Mouse (Mus musculus) limb, embryonic 14.5 days (tissue): Measurements from ENCODE around the gene Igdcc4. TPM values are rescaled to one million over a fixed set of nuclear protein-coding genes. Genes with fewer than 3 reads are reported as not detected.

Experiments
- ATAC-seq: fragments of 200-750 bp; cut with Nextera tagmentation; 2 replicates; pipeline ENCODE4 v1.8.0; 2017; ENCODE audit warnings: low read depth, moderate number of reproducible peaks, moderate TSS enrichment; ENCODE audit not compliant: low FRiP score
- DNase-seq: peaks from one replicate; pipeline ENCODE4 v3.0.0-alpha.2; 2015; ENCODE audit warnings: low spot score
- H3K27ac ChIP-seq: fragments of 300-500 bp; sonication (generic); replicated peaks from 2 replicates; pipeline ENCODE4 v1.5.1; 2014; ENCODE audit warnings: low read depth, mild to moderate bottlenecking, low read length, moderate library complexity, mixed read lengths
- H3K27me3 ChIP-seq: fragments of 300-500 bp; sonication (generic); 2 replicates; pipeline ENCODE4 v1.6.1; 2014; ENCODE audit warnings: low read length, mixed read lengths; ENCODE audit not compliant: control insufficient read depth, insufficient read depth
- H3K36me3 ChIP-seq: fragments of 300-500 bp; sonication (generic); 2 replicates; pipeline ENCODE4 v1.6.1; 2014; ENCODE audit warnings: mild to moderate bottlenecking, low read length, moderate library complexity, mixed read lengths; ENCODE audit not compliant: control insufficient read depth, insufficient read depth
- H3K4me1 ChIP-seq: fragments of 300-500 bp; sonication (generic); 2 replicates; pipeline ENCODE4 v1.6.1; 2014; ENCODE audit warnings: antibody characterized with exemption, low read length, mixed read lengths; ENCODE audit not compliant: control insufficient read depth, insufficient read depth
- H3K4me2 ChIP-seq: fragments of 300-500 bp; sonication (generic); replicated peaks from 2 replicates; pipeline ENCODE4 v1.6.1; 2014; ENCODE audit warnings: low read depth, mild to moderate bottlenecking, low read length, moderate library complexity; ENCODE audit not compliant: severe bottlenecking
- H3K4me3 ChIP-seq: fragments of 300-500 bp; sonication (generic); replicated peaks from 2 replicates; pipeline ENCODE4 v1.5.1; 2014; ENCODE audit warnings: low read length
- H3K9ac ChIP-seq: fragments of 300-500 bp; sonication (generic); 2 replicates; pipeline ENCODE4 v1.6.1; 2014; ENCODE audit warnings: mild to moderate bottlenecking, low read depth, low read length, moderate library complexity; ENCODE audit not compliant: severe bottlenecking
- H3K9me3 ChIP-seq: fragments of 300-500 bp; sonication (generic); 2 replicates; pipeline ENCODE4 v1.6.1; 2016; ENCODE audit warnings: low read length; ENCODE audit not compliant: control insufficient read depth
- POLR2A ChIP-seq: fragments of 200-500 bp; IDR thresholded peaks from 2 replicates; pipeline ENCODE4 v1.8.0; 2012; ENCODE audit warnings: inconsistent platforms, mild to moderate bottlenecking, moderate library complexity, borderline replicate concordance; ENCODE audit not compliant: insufficient read depth, insufficient read length; ENCODE audit errors: extremely low read depth
- WGBS: fragments of 180-500 bp; shearing (Covaris S2); extraction: QIAGEN DNeasy Blood & Tissue Kit; methylation state at CpG from one replicate; pipeline ENCODE4 v1.1.7; 2014; 5-methylcytosine and 5-hydroxymethylcytosine counted together
- polyA plus RNA-seq, 2 experiments: library from polyadenylated mRNA; depleted of rRNA in 1 of 2; stranded (reverse) in 1 of 2; unstranded in 1 of 2; fragments of >200 nt; fragmentation: Nextera tagmentation in 1 of 2; extraction: Ambion mirVana in 1 of 2; gene quantifications; 2 replicates each; pipeline versions ENCODE4 v1.2.1 to v1.2.3; 2012 to 2014

The Igdcc4 gene
- polyA plus RNA-seq, 2 experiments, result 47.5 to 71.0 TPM

GRCm38 (mm10) chr9:65085270-65085669 is 16.0 kb upstream of the Igdcc4 start:
- WGBS, result 84% methylated on average over 1 of the region's 1 CpGs
- H3K4me1 ChIP-seq, result no peaks in the 10 kb centered on the region
- H3K9ac ChIP-seq, result no peak overlapping the region
- no peak overlapping the region for H3K4me3 ChIP-seq
- peaks cover 39% of the 10 kb centered on the region for H3K36me3 ChIP-seq
- no peak for TF ChIP-seq POLR2A
- H3K27ac ChIP-seq, result no peak overlapping the region
- no peaks in the 10 kb centered on the region for H3K27me3 ChIP-seq
- DNase-seq, result no peak
- ATAC-seq, result no peak
- no peaks in the 10 kb centered on the region for H3K9me3 ChIP-seq
- no peak overlapping the region for H3K4me2 ChIP-seq

GRCm38 (mm10) chr9:65086801-65087200 is 14.5 kb upstream of the Igdcc4 start:
- Histone ChIP-seq H3K4me2 (no peak overlapping the region), H3K4me1 (0 out of 2 replicates have a peak, but pooled peaks cover 3% of the 10 kb centered on the region), H3K27ac (no peak overlapping the region), H3K27me3 (no peaks in the 10 kb centered on the region), H3K9ac (no peak overlapping the region), H3K36me3 (peaks cover 25% of the 10 kb centered on the region), H3K9me3 (no peaks in the 10 kb centered on the region), H3K4me3 (no peak overlapping the region)
- no peak for TF ChIP-seq POLR2A
- WGBS, result 57% methylated on average over 1 of the region's 1 CpGs
- ATAC-seq (no peak), DNase-seq (no peak)

GRCm38 (mm10) chr9:65087490-65087889 is 13.8 kb upstream of the Igdcc4 start:
- Histone ChIP-seq H3K4me2 (no peak overlapping the region), H3K4me3 (no peak overlapping the region), H3K9me3 (no peaks in the 10 kb centered on the region), H3K9ac (no peak overlapping the region), H3K27me3 (no peaks in the 10 kb centered on the region), H3K36me3 (peaks cover 20% of the 10 kb centered on the region), H3K4me1 (0 out of 2 replicates have a peak, but pooled peaks cover 4% of the 10 kb centered on the region), H3K27ac (no peak overlapping the region)
- no peak for TF ChIP-seq POLR2A
- WGBS, result 22% methylated on average over 5 of the region's 5 CpGs
- DNase-seq (peak; percentile 51), ATAC-seq (no peak)

- no peaks in the 10 kb centered on the region for H3K27me3 ChIP-seq
- peaks cover 9% of the 10 kb centered on the region; the same call in 1 of the 2 replicates for H3K4me1 ChIP-seq
- no peak overlapping the region for H3K4me3 ChIP-seq
- 0 out of 2 replicates have a peak overlapping the region, but pooled peaks have one; percentile 38 for H3K9ac ChIP-seq
- DNase-seq (peak; percentile 81), ATAC-seq (peak; percentile 81)
- TF ChIP-seq POLR2A, result no peak
- 33% methylated on average over 6 of the region's 6 CpGs for WGBS
- no peak overlapping the region for H3K27ac ChIP-seq
- no peak overlapping the region for H3K4me2 ChIP-seq
- no peaks in the 10 kb centered on the region for H3K9me3 ChIP-seq
- H3K36me3 ChIP-seq, result no peaks in the 10 kb centered on the region
Observed at GRCm38 (mm10) chr9:65094237-65094636, 7.0 kb upstream of the Igdcc4 start.

- Histone ChIP-seq H3K4me1 (peaks cover 18% of the 10 kb centered on the region), H3K27ac (peak overlapping the region; percentile 86), H3K27me3 (no peaks in the 10 kb centered on the region), H3K4me2 (peak overlapping the region; percentile 92), H3K9me3 (no peaks in the 10 kb centered on the region; the same call in 1 of the 2 replicates), H3K4me3 (peak overlapping the region; percentile 86), H3K9ac (peak overlapping the region; percentile 80), H3K36me3 (no peaks in the 10 kb centered on the region)
- no peak for TF ChIP-seq POLR2A
- under 1% methylated on average over 30 of the region's 39 CpGs for WGBS
- peak; percentile 63 for DNase-seq
- peak; percentile 66 for ATAC-seq
Observed at GRCm38 (mm10) chr9:65101686-65102376, 545 bp downstream of the Igdcc4 start.
